Mouse (Mus musculus) midbrain, postnatal 0 days (tissue): ENCODE data around the gene Pak4. TPM values are rescaled to one million over a fixed set of nuclear protein-coding genes. Genes with fewer than 3 reads are reported as not detected.
A peak's percentile ranks its signal among the peaks of the same experiment; 100 is the strongest.

ENCODE experiments used
- ATAC-seq: fragments of 200-750 bp; cut with Nextera tagmentation; 2 replicates; pipeline ENCODE4 v1.8.0; 2017; ENCODE audit warnings: moderate number of reproducible peaks, mild to moderate bottlenecking, moderate TSS enrichment, moderate library complexity; ENCODE audit not compliant: low FRiP score
- DNase-seq: peaks from one replicate; pipeline ENCODE4 v3.0.0-alpha.2; 2015; ENCODE audit warnings: low spot score
- H3K27ac ChIP-seq: fragments of 300-500 bp; sonication (generic); 2 replicates; pipeline ENCODE4 v1.5.1; 2014; ENCODE audit warnings: low read depth, mild to moderate bottlenecking, low read length, mixed read lengths
- H3K27me3 ChIP-seq: fragments of 300-500 bp; sonication (generic); 2 replicates; pipeline ENCODE4 v1.6.1; 2014; ENCODE audit warnings: low read length, control low read depth, mixed read lengths; ENCODE audit not compliant: insufficient read depth
- H3K36me3 ChIP-seq: fragments of 300-500 bp; sonication (generic); 2 replicates; pipeline ENCODE4 v1.6.1; 2014; ENCODE audit warnings: low read length, control low read depth, mixed read lengths; ENCODE audit not compliant: insufficient read depth
- H3K4me1 ChIP-seq: fragments of 300-500 bp; sonication (generic); 2 replicates; pipeline ENCODE4 v1.6.1; 2014; ENCODE audit warnings: mild to moderate bottlenecking, control low read depth, antibody characterized with exemption, low read length, mixed read lengths; ENCODE audit not compliant: insufficient read depth
- H3K4me2 ChIP-seq: fragments of 300-500 bp; sonication (generic); 2 replicates; pipeline ENCODE4 v1.6.1; 2014; ENCODE audit warnings: low read depth, mild to moderate bottlenecking, low read length, mixed read lengths; ENCODE audit not compliant: poor library complexity, severe bottlenecking
- H3K4me3 ChIP-seq: fragments of 300-500 bp; sonication (generic); 2 replicates; pipeline ENCODE4 v1.5.1; 2014; ENCODE audit warnings: low read depth, mild to moderate bottlenecking, low read length, moderate library complexity
- H3K9ac ChIP-seq: fragments of 300-500 bp; sonication (generic); replicated peaks from 2 replicates; pipeline ENCODE4 v1.6.1; 2014; ENCODE audit warnings: mild to moderate bottlenecking, low read length, moderate library complexity, mixed read lengths; ENCODE audit not compliant: poor library complexity, severe bottlenecking
- H3K9me3 ChIP-seq: fragments of 300-500 bp; sonication (generic); 2 replicates; pipeline ENCODE4 v1.6.1; 2016; ENCODE audit warnings: low read length, control low read depth
- CTCF ChIP-seq: IDR thresholded peaks from 2 replicates; pipeline ENCODE4 v1.5.1; 2016; ENCODE audit warnings: antibody characterized with exemption, mild to moderate bottlenecking
- WGBS: fragments of 180-500 bp; shearing (Covaris S2); extraction: QIAGEN DNeasy Blood & Tissue Kit; methylation state at CpG from one replicate; pipeline ENCODE4 v1.1.7; 2014; 5-methylcytosine and 5-hydroxymethylcytosine counted together
- polyA plus RNA-seq: library from polyadenylated mRNA; unstranded; fragments of >200 nt; fragmentation: Nextera tagmentation; extraction: Ambion mirVana; gene quantifications from 2 replicates; pipeline ENCODE4 v1.2.1, GENCODE M21; 2015
- total RNA-seq: library from RNA; depleted of rRNA; stranded (reverse); fragments of >200 nt; gene quantifications from 2 replicates; pipeline ENCODE4 v1.2.3, GENCODE M21; 2014

Gene Pak4
- total and polyA plus RNA-seq, 2 experiments from 2014 or later, result 8.9 to 19.8 TPM

- Histone ChIP-seq H3K9me3 (no peaks in the 10 kb centered on the region), H3K4me1 (no peaks in the 10 kb centered on the region), H3K27ac (no peak overlapping the region), H3K9ac (no peak overlapping the region), H3K4me3 (no peak overlapping the region), H3K27me3 (no peaks in the 10 kb centered on the region), H3K4me2 (no peak overlapping the region), H3K36me3 (peaks cover 20% of the 10 kb centered on the region)
- no peak for TF ChIP-seq CTCF
- DNase-seq, result peak; percentile 44
- 46% methylated on average over 5 of the region's 5 CpGs for WGBS
- no peak for ATAC-seq
These were observed 26.9 kb downstream of the Pak4 start for GRCm38 (mm10) chr7:28570982-28571682.

DNA sequence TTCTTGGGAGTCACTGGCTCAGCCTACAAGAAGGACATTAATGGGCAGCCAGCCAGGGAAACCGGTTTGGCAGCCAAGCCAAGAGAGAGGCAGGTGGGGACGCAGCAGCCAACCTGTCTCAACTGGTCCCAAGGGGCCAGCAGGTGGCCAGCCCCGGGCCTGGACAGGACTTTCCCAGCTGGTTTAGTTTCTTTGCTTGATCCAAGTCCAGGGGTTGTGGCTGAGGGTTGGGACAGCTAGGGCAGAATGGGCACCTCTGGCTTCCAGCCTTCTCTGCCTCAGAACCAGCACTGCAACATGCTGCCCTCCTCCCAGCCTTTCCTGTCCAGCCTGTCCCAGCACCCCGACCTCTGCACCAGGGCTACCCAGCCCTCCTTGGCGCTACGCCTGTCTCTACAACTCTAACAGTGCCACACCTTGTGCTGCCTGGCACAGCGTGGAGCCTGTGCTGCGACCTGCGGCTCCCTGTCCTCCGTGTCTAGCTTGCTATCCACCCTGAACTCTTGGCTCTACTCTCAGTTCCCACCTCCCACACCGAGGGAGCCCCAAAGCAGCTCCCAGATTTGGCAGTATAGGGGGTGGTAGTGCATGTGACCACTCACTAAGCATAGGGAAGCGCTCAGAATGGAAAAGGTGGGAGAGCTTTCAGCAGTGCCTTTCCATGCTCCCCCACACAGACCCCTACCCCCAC, 27.5 kb downstream of the Pak4 start:
- WGBS, result 67% methylated on average over 12 of the region's 12 CpGs
- Histone ChIP-seq H3K4me1 (no peaks in the 10 kb centered on the region), H3K27ac (no peak overlapping the region), H3K9ac (no peak overlapping the region), H3K9me3 (no peaks in the 10 kb centered on the region), H3K4me3 (no peak overlapping the region), H3K27me3 (no peaks in the 10 kb centered on the region), H3K36me3 (peaks cover 24% of the 10 kb centered on the region), H3K4me2 (no peak overlapping the region)
- no peak for TF ChIP-seq CTCF
- ATAC-seq (no peak), DNase-seq (peak; percentile 51)

DNA sequence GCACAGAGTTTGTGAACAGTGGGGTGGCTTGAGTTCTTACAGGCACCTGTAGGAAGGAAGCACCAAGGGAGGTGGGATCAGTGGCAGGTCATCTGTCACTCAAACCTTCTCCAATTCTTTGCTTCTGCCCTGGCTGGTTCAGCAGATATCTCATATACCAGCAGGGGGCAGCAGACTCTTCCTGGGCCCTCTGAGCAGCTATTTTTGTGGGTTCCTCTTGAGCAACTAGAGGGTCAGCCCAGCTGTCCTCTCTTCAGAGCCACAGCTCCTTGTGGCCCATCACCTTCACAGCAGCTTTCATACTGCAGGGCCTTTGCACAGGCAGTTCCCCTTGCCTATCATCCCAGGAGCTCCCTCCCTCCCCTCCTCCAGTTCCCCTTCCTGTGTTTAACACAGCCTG, 29.7 kb downstream of the Pak4 start:
- TF ChIP-seq CTCF, result peak; percentile 78
- no peak overlapping the region for H3K4me2 ChIP-seq
- H3K4me1 ChIP-seq, result no peaks in the 10 kb centered on the region
- ATAC-seq (no peak), DNase-seq (peak; percentile 58)
- no peak overlapping the region for H3K4me3 ChIP-seq
- H3K9ac ChIP-seq, result no peak overlapping the region
- H3K36me3 ChIP-seq, result peaks cover 34% of the 10 kb centered on the region
- H3K27ac ChIP-seq, result no peak overlapping the region
- H3K9me3 ChIP-seq, result no peaks in the 10 kb centered on the region
- no peaks in the 10 kb centered on the region for H3K27me3 ChIP-seq

DNA sequence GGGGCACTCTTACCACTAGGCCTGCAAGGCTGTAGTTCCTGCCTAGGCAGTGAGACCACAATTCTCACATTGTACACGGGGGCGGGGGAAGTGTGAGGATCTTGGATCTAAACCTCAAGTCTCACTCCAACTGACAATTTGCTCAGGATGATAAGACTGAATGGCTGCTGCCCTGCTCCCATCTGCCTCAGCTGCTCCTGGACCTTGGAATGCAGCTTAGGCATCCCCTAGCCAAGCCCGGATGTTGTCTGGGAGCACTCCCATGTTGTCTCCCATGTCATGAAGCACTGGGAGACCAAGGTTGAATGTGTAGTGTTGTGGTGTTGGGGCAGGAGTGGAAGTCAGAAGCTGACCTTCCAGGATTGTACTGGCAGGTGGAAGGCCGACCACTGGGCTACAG, 30.4 kb downstream of the Pak4 start:
- WGBS, result 91% methylated on average over 4 of the region's 4 CpGs
- H3K9me3 ChIP-seq, result no peaks in the 10 kb centered on the region
- H3K4me2 ChIP-seq, result no peak overlapping the region
- no peak overlapping the region for H3K4me3 ChIP-seq
- peaks cover 36% of the 10 kb centered on the region for H3K36me3 ChIP-seq
- TF ChIP-seq CTCF, result no peak
- H3K9ac ChIP-seq, result no peak overlapping the region
- ATAC-seq (no peak), DNase-seq (no peak)
- H3K27me3 ChIP-seq, result no peaks in the 10 kb centered on the region
- no peaks in the 10 kb centered on the region for H3K4me1 ChIP-seq
- H3K27ac ChIP-seq, result no peak overlapping the region

DNA sequence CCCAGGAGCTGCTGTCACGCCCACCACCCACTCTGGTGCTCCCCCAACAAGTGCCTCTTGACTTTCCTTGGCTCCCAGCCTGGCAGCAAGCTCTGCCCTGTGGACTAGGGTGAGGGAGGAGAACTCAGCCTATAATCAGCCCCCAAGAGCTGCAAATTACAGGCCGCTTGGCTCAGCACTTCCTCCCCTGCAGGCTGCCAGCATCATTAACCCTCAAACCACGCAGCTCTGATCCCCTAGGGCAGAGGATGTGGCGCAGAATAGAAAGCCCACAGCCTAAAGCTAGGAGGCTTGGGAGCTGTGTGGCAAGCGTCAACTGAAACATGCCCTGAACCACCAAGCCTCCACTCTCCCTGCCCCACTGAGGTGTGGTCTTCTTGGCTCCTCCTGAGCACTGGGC, 32.6 kb downstream of the Pak4 start:
- Histone ChIP-seq H3K9me3 (no peaks in the 10 kb centered on the region), H3K4me2 (no peak overlapping the region), H3K36me3 (peaks cover 49% of the 10 kb centered on the region), H3K4me1 (no peaks in the 10 kb centered on the region), H3K27ac (no peak overlapping the region), H3K27me3 (no peaks in the 10 kb centered on the region), H3K9ac (no peak overlapping the region), H3K4me3 (no peak overlapping the region)
- 65% methylated on average over 5 of the region's 5 CpGs for WGBS
- no peak for TF ChIP-seq CTCF
- DNase-seq (no peak), ATAC-seq (no peak)

- H3K36me3 ChIP-seq, result peaks cover 60% of the 10 kb centered on the region
These were observed 35.0 kb downstream of the Pak4 start for GRCm38 (mm10) chr7:28562951-28563350.

More at GRCm38 (mm10) chr7:28562951-28563350, 35.0 kb downstream of the Pak4 start:
- TF ChIP-seq CTCF, result no peak
- Histone ChIP-seq H3K4me1 (no peaks in the 10 kb centered on the region), H3K27me3 (no peaks in the 10 kb centered on the region), H3K4me2 (no peak overlapping the region), H3K9me3 (no peaks in the 10 kb centered on the region), H3K9ac (no peak overlapping the region), H3K27ac (no peak overlapping the region), H3K4me3 (no peak overlapping the region)
- DNase-seq (no peak), ATAC-seq (no peak)
- WGBS, result 93% methylated on average over 13 of the region's 13 CpGs
